Mouse (Mus musculus) cortical plate, adult 2 months (tissue): ENCODE results near the gene Cacna1s.

Experiments
- CTCF ChIP-seq: fragments of 200-500 bp; IDR thresholded peaks from 2 replicates; pipeline ENCODE4 v1.5.1; 2011; ENCODE audit warnings: mild to moderate bottlenecking, control low read depth, low read length; ENCODE audit not compliant: insufficient read depth; ENCODE audit errors: extremely low read depth
- POLR2A ChIP-seq: fragments of 200-500 bp; IDR thresholded peaks from 2 replicates; pipeline ENCODE4 v1.6.1; 2011; ENCODE audit warnings: mild to moderate bottlenecking, low read length, control low read depth; ENCODE audit not compliant: insufficient read depth; ENCODE audit errors: extremely low read depth

- peak; percentile 58; the same call in 1 of the 2 replicates for TF ChIP-seq POLR2A
- TF ChIP-seq CTCF = no peak
Measured at GRCm38 (mm10) chr1:136139990-136140640, 87.6 kb downstream of the Cacna1s start.
